Mouse (Mus musculus) kidney, postnatal 0 days (tissue): ENCODE results near the gene Ap1b1. TPM values are rescaled to one million over a fixed set of nuclear protein-coding genes. Genes with fewer than 3 reads are reported as not detected.
A peak's percentile ranks its signal among the peaks of the same experiment; 100 is the strongest.

Source experiments
- ATAC-seq: fragments of 200-750 bp; cut with Nextera tagmentation; replicated peaks from 2 replicates; pipeline ENCODE4 v1.8.0; 2017; ENCODE audit warnings: low read depth, moderate number of reproducible peaks, moderate TSS enrichment, moderate library complexity; ENCODE audit not compliant: low FRiP score
- DNase-seq: peaks from one replicate; pipeline ENCODE4 v3.0.0-alpha.2; 2016; ENCODE audit warnings: low spot score
- H3K27ac ChIP-seq: fragments of 300-500 bp; sonication (generic); 2 replicates; pipeline ENCODE4 v1.5.1; 2014; ENCODE audit warnings: mild to moderate bottlenecking
- H3K27me3 ChIP-seq: fragments of 300-500 bp; sonication (generic); 2 replicates; pipeline ENCODE4 v1.6.1; 2014; ENCODE audit warnings: low read length, mixed read lengths; ENCODE audit not compliant: insufficient read depth
- H3K36me3 ChIP-seq: fragments of 300-500 bp; sonication (generic); 2 replicates; pipeline ENCODE4 v1.6.1; 2014; ENCODE audit warnings: low read length, mixed read lengths; ENCODE audit not compliant: insufficient read depth
- H3K4me1 ChIP-seq: fragments of 300-500 bp; sonication (generic); replicated peaks from 2 replicates; pipeline ENCODE4 v1.6.1; 2014; ENCODE audit warnings: antibody characterized with exemption, low read length, mixed read lengths; ENCODE audit not compliant: insufficient read depth
- H3K4me2 ChIP-seq: fragments of 300-500 bp; sonication (generic); 2 replicates; pipeline ENCODE4 v1.6.1; 2014; ENCODE audit warnings: mild to moderate bottlenecking, low read length, moderate library complexity, mixed read lengths
- H3K4me3 ChIP-seq: fragments of 300-500 bp; sonication (generic); replicated peaks from 2 replicates; pipeline ENCODE4 v1.5.1; 2014; ENCODE audit warnings: low read depth, low read length
- H3K9ac ChIP-seq: fragments of 300-500 bp; sonication (generic); 2 replicates; pipeline ENCODE4 v1.6.1; 2014; ENCODE audit warnings: low read depth, low read length
- H3K9me3 ChIP-seq: fragments of 300-500 bp; sonication (generic); replicated peaks from 2 replicates; pipeline ENCODE4 v1.6.1; 2016; ENCODE audit warnings: low read length, inconsistent platforms, mixed read lengths
- CTCF ChIP-seq: IDR thresholded peaks from 2 replicates; pipeline ENCODE4 v1.5.1; 2016; ENCODE audit warnings: antibody characterized with exemption, low read depth, mild to moderate bottlenecking, moderate library complexity
- WGBS: fragments of 180-500 bp; shearing (Covaris S2); extraction: QIAGEN DNeasy Blood & Tissue Kit; methylation state at CpG from one replicate; pipeline ENCODE4 v1.1.7; 2014; 5-methylcytosine and 5-hydroxymethylcytosine counted together
- polyA plus RNA-seq: library from polyadenylated mRNA; unstranded; fragments of >200 nt; fragmentation: Nextera tagmentation; extraction: Ambion mirVana; gene quantifications from 2 replicates; pipeline ENCODE4 v1.2.1, GENCODE M21; 2015

The Ap1b1 gene
- polyA plus RNA-seq, 1 experiment from 2014 or later = 54.5 TPM

GRCm38 (mm10) chr11:5005528-5005927 is 18.9 kb downstream of the Ap1b1 start:
- no peak for TF ChIP-seq CTCF

GRCm38 (mm10) chr11:5007186-5007585 is 20.6 kb downstream of the Ap1b1 start:
- Histone ChIP-seq H3K4me1 (no peaks in the 10 kb centered on the region), H3K9me3 (no peaks in the 10 kb centered on the region), H3K4me3 (no peak overlapping the region), H3K4me2 (no peak overlapping the region), H3K36me3 (peaks cover 5% of the 10 kb centered on the region; the same call in 1 of the 2 replicates), H3K27me3 (no peaks in the 10 kb centered on the region), H3K9ac (no peak overlapping the region), H3K27ac (no peak overlapping the region)
- DNase-seq (no peak), ATAC-seq (no peak)
- no peak for TF ChIP-seq CTCF
- WGBS = 92% methylated on average over 1 of the region's 1 CpGs

More at GRCm38 (mm10) chr11:5005528-5005927, 18.9 kb downstream of the Ap1b1 start:
- no peak for DNase-seq
- Histone ChIP-seq H3K9ac (no peak overlapping the region), H3K27ac (no peak overlapping the region), H3K4me3 (no peak overlapping the region), H3K9me3 (no peaks in the 10 kb centered on the region), H3K36me3 (peaks cover 5% of the 10 kb centered on the region; the same call in 1 of the 2 replicates), H3K4me1 (no peaks in the 10 kb centered on the region), H3K4me2 (no peak overlapping the region), H3K27me3 (no peaks in the 10 kb centered on the region)
- 86% methylated on average over 2 of the region's 2 CpGs for WGBS
- ATAC-seq = no peak

- no peak for ATAC-seq
- WGBS = 84% methylated on average over 3 of the region's 3 CpGs
- TF ChIP-seq CTCF = no peak
- H3K9ac ChIP-seq = no peak overlapping the region
- H3K4me1 ChIP-seq = no peaks in the 10 kb centered on the region
- H3K36me3 ChIP-seq = peaks cover 7% of the 10 kb centered on the region; the same call in 1 of the 2 replicates
- H3K27me3 ChIP-seq = no peaks in the 10 kb centered on the region
- no peaks in the 10 kb centered on the region for H3K9me3 ChIP-seq
- no peak overlapping the region for H3K4me2 ChIP-seq
- H3K27ac ChIP-seq = no peak overlapping the region
- no peak overlapping the region for H3K4me3 ChIP-seq
- DNase-seq = no peak
These were observed 22.2 kb downstream of the Ap1b1 start for GRCm38 (mm10) chr11:5008867-5009266.

GRCm38 (mm10) chr11:5009354-5010074 is 22.9 kb downstream of the Ap1b1 start:
- TF ChIP-seq CTCF = no peak
- H3K27ac ChIP-seq = 0 out of 2 replicates have a peak overlapping the region, but pooled peaks have one; percentile 4
- 75% methylated on average over 3 of the region's 3 CpGs for whole genome bisulfite sequencing
- H3K27me3 ChIP-seq = no peaks in the 10 kb centered on the region
- no peaks in the 10 kb centered on the region for H3K4me1 ChIP-seq
- no peak overlapping the region for H3K4me2 ChIP-seq
- peaks cover 12% of the 10 kb centered on the region; the same call in 1 of the 2 replicates for H3K36me3 ChIP-seq
- no peak for DNase-seq
- H3K4me3 ChIP-seq = no peak overlapping the region
- no peak for ATAC-seq
- no peak overlapping the region for H3K9ac ChIP-seq
- no peaks in the 10 kb centered on the region for H3K9me3 ChIP-seq

GRCm38 (mm10) chr11:5010205-5010604 is 23.6 kb downstream of the Ap1b1 start:
- Histone ChIP-seq H3K4me1 (no peaks in the 10 kb centered on the region), H3K4me3 (no peak overlapping the region), H3K9me3 (no peaks in the 10 kb centered on the region), H3K36me3 (peaks cover 15% of the 10 kb centered on the region; the same call in 1 of the 2 replicates), H3K4me2 (no peak overlapping the region), H3K9ac (no peak overlapping the region), H3K27ac (0 out of 2 replicates have a peak overlapping the region, but pooled peaks have one; percentile 4), H3K27me3 (no peaks in the 10 kb centered on the region)
- DNase-seq (no peak), ATAC-seq (no peak)
- no peak for TF ChIP-seq CTCF
- 79% methylated on average over 1 of the region's 1 CpGs for WGBS

GRCm38 (mm10) chr11:5011480-5011879 is 24.9 kb downstream of the Ap1b1 start:
- H3K9ac ChIP-seq = 0 out of 2 replicates have a peak overlapping the region, but pooled peaks have one; percentile 27
- WGBS = 79% methylated on average over 1 of the region's 1 CpGs
- H3K27ac ChIP-seq = no peak overlapping the region
- ATAC-seq (no peak), DNase-seq (no peak)
- H3K9me3 ChIP-seq = no peaks in the 10 kb centered on the region
- no peak overlapping the region for H3K4me3 ChIP-seq
- H3K36me3 ChIP-seq = peaks cover 27% of the 10 kb centered on the region
- no peaks in the 10 kb centered on the region for H3K4me1 ChIP-seq
- no peak for TF ChIP-seq CTCF
- H3K4me2 ChIP-seq = no peak overlapping the region
- no peaks in the 10 kb centered on the region for H3K27me3 ChIP-seq
